Mouse (Mus musculus): ENCODE results near the gene 4931414P19Rik. TPM values are rescaled to one million over a fixed set of nuclear protein-coding genes. Genes with fewer than 3 reads are reported as not detected.

4931414P19Rik gene
- polyA plus RNA-seq, 1 experiment from 2014 or later = 1.2 TPM

- DNase-seq = peak; percentile 32
- no peak overlapping the region for H3K9ac ChIP-seq (replicated peaks)
- no peaks in the 10 kb centered on the region for H3K27me3 ChIP-seq (ENCODE audit: insufficient read depth, low read length)
Observed at GRCm38 (mm10) chr14:54609962-54610361, 4.2 kb upstream of the 4931414P19Rik start.

GRCm38 (mm10) chr14:54609245-54609644, 3.5 kb upstream of the 4931414P19Rik start:
- Histone ChIP-seq H3K36me3 (replicated peaks; ENCODE audit: insufficient read depth, low read length) (peaks cover 10% of the 10 kb centered on the region), H3K27me3 (ENCODE audit: insufficient read depth, low read length) (no peaks in the 10 kb centered on the region), H3K27ac (ENCODE audit: low read depth) (no peak overlapping the region), H3K4me1 (ENCODE audit: insufficient read depth) (peaks cover 13% of the 10 kb centered on the region), H3K9ac (replicated peaks) (no peak overlapping the region), H3K4me3 (ENCODE audit: low read depth, low read length) (no peak overlapping the region), H3K9me3 (ENCODE audit: low read length) (no peaks in the 10 kb centered on the region), H3K4me2 (ENCODE audit: low read depth, low read length) (no peak overlapping the region)
- 75% methylated on average over 4 of the region's 4 CpGs for WGBS (ENCODE audit: insufficient replicate concordance)
- ATAC-seq = no peak
- no peak for DNase-seq
- TF ChIP-seq EP300 (IDR thresholded peaks at IDR 0.05; ENCODE audit: low read depth) = no peak
- TF ChIP-seq CTCF (IDR thresholded peaks at IDR 0.05; ENCODE audit: low read depth) = no peak

More at GRCm38 (mm10) chr14:54609962-54610361, 4.2 kb upstream of the 4931414P19Rik start:
- no peak for ATAC-seq
- no peak overlapping the region for H3K4me3 ChIP-seq (ENCODE audit: low read depth, low read length)
- peaks cover 11% of the 10 kb centered on the region for H3K36me3 ChIP-seq (replicated peaks; ENCODE audit: insufficient read depth, low read length)
- H3K27ac ChIP-seq (ENCODE audit: low read depth) = no peak overlapping the region
- TF ChIP-seq CTCF (IDR thresholded peaks at IDR 0.05; ENCODE audit: low read depth) (peak; percentile 73), EP300 (IDR thresholded peaks at IDR 0.05; ENCODE audit: low read depth) (no peak)
- H3K4me1 ChIP-seq (ENCODE audit: insufficient read depth) = peaks cover 7% of the 10 kb centered on the region; the same call in 1 of the 2 replicates
- no peaks in the 10 kb centered on the region for H3K9me3 ChIP-seq (ENCODE audit: low read length)
- whole genome bisulfite sequencing (ENCODE audit: insufficient replicate concordance) = 71% methylated on average over 4 of the region's 4 CpGs
- no peak overlapping the region for H3K4me2 ChIP-seq (ENCODE audit: low read depth, low read length)

- H3K4me3 ChIP-seq (ENCODE audit: low read depth, low read length) = no peak overlapping the region
- H3K4me2 ChIP-seq (ENCODE audit: low read depth, low read length) = no peak overlapping the region
- no peaks in the 10 kb centered on the region for H3K27me3 ChIP-seq (ENCODE audit: insufficient read depth, low read length)
- WGBS (ENCODE audit: insufficient replicate concordance) = 70% methylated on average over 8 of the region's 8 CpGs
- H3K4me1 ChIP-seq (ENCODE audit: insufficient read depth) = peaks cover 28% of the 10 kb centered on the region
- no peak for ATAC-seq
- H3K36me3 ChIP-seq (replicated peaks; ENCODE audit: insufficient read depth, low read length) = no peaks in the 10 kb centered on the region; the same call in 1 of the 2 replicates
- H3K9ac ChIP-seq (replicated peaks) = no peak overlapping the region
- no peak for DNase-seq
- no peak overlapping the region for H3K27ac ChIP-seq (ENCODE audit: low read depth)
- no peak for TF ChIP-seq EP300 (IDR thresholded peaks at IDR 0.05; ENCODE audit: low read depth)
- no peak for TF ChIP-seq CTCF (IDR thresholded peaks at IDR 0.05; ENCODE audit: low read depth)
- no peaks in the 10 kb centered on the region for H3K9me3 ChIP-seq (ENCODE audit: low read length)
Observed at GRCm38 (mm10) chr14:54607226-54607625, 1.4 kb upstream of the 4931414P19Rik start.

GRCm38 (mm10) chr14:54603686-54604085, 2.1 kb downstream of the 4931414P19Rik start:
- peak overlapping the region; percentile 62 for H3K4me3 ChIP-seq (ENCODE audit: low read depth, low read length)
- DNase-seq (no peak), ATAC-seq (no peak)
- WGBS (ENCODE audit: insufficient replicate concordance) = 83% methylated on average over 8 of the region's 8 CpGs
- TF ChIP-seq EP300 (IDR thresholded peaks at IDR 0.05; ENCODE audit: low read depth) (no peak), CTCF (IDR thresholded peaks at IDR 0.05; ENCODE audit: low read depth) (no peak)
- H3K4me1 ChIP-seq (ENCODE audit: insufficient read depth) = peaks cover 31% of the 10 kb centered on the region
- H3K9me3 ChIP-seq (ENCODE audit: low read length) = no peaks in the 10 kb centered on the region
- peak overlapping the region; percentile 59 for H3K4me2 ChIP-seq (ENCODE audit: low read depth, low read length)
- H3K27me3 ChIP-seq (ENCODE audit: insufficient read depth, low read length) = no peaks in the 10 kb centered on the region
- H3K27ac ChIP-seq (ENCODE audit: low read depth) = peak overlapping the region; percentile 84
- no peaks in the 10 kb centered on the region for H3K36me3 ChIP-seq (replicated peaks; ENCODE audit: insufficient read depth, low read length)
- no peak overlapping the region for H3K9ac ChIP-seq (replicated peaks)

GRCm38 (mm10) chr14:54603038-54603654, 2.6 kb downstream of the 4931414P19Rik start:
- H3K27me3 ChIP-seq (ENCODE audit: insufficient read depth, low read length) = no peaks in the 10 kb centered on the region
- TF ChIP-seq EP300 (IDR thresholded peaks at IDR 0.05; ENCODE audit: low read depth) (peak; percentile 35; the same call in 1 of the 2 replicates), CTCF (IDR thresholded peaks at IDR 0.05; ENCODE audit: low read depth) (peak; percentile 22; the same call in 1 of the 2 replicates)
- no peaks in the 10 kb centered on the region for H3K36me3 ChIP-seq (replicated peaks; ENCODE audit: insufficient read depth, low read length)
- peaks cover 31% of the 10 kb centered on the region for H3K4me1 ChIP-seq (ENCODE audit: insufficient read depth)
- 1% methylated on average over 45 of the region's 46 CpGs for WGBS (ENCODE audit: insufficient replicate concordance)
- ATAC-seq = peak; percentile 99
- peak overlapping the region; percentile 66 for H3K9ac ChIP-seq (replicated peaks)
- DNase-seq = peak; percentile 96
- peak overlapping the region; percentile 84 for H3K27ac ChIP-seq (ENCODE audit: low read depth)
- H3K9me3 ChIP-seq (ENCODE audit: low read length) = no peaks in the 10 kb centered on the region
- peak overlapping the region; percentile 62 for H3K4me3 ChIP-seq (ENCODE audit: low read depth, low read length)
- H3K4me2 ChIP-seq (ENCODE audit: low read depth, low read length) = peak overlapping the region; percentile 59

GRCm38 (mm10) chr14:54602613-54603012, 3.2 kb downstream of the 4931414P19Rik start:
- 42% methylated on average over 4 of the region's 4 CpGs for WGBS (ENCODE audit: insufficient replicate concordance)
- peak; percentile 1; the same call in 1 of the 2 replicates for ATAC-seq
- Histone ChIP-seq H3K36me3 (replicated peaks; ENCODE audit: insufficient read depth, low read length) (no peaks in the 10 kb centered on the region), H3K27ac (ENCODE audit: low read depth) (peak overlapping the region; percentile 84), H3K9me3 (ENCODE audit: low read length) (no peaks in the 10 kb centered on the region), H3K27me3 (ENCODE audit: insufficient read depth, low read length) (no peaks in the 10 kb centered on the region), H3K4me1 (ENCODE audit: insufficient read depth) (peaks cover 31% of the 10 kb centered on the region), H3K9ac (replicated peaks) (peak overlapping the region; percentile 66), H3K4me2 (ENCODE audit: low read depth, low read length) (peak overlapping the region; percentile 59), H3K4me3 (ENCODE audit: low read depth, low read length) (peak overlapping the region; percentile 62)
- no peak for TF ChIP-seq CTCF (IDR thresholded peaks at IDR 0.05; ENCODE audit: low read depth)
- no peak for TF ChIP-seq EP300 (IDR thresholded peaks at IDR 0.05; ENCODE audit: low read depth)
- no peak for DNase-seq
